Mouse (Mus musculus): ENCODE measurements around the gene Hopx. TPM values are rescaled to one million over a fixed set of nuclear protein-coding genes. Genes with fewer than 3 reads are reported as not detected.

Hopx gene
- polyA plus RNA-seq, 1 experiment from 2014 or later = 2.0 TPM

DNA sequence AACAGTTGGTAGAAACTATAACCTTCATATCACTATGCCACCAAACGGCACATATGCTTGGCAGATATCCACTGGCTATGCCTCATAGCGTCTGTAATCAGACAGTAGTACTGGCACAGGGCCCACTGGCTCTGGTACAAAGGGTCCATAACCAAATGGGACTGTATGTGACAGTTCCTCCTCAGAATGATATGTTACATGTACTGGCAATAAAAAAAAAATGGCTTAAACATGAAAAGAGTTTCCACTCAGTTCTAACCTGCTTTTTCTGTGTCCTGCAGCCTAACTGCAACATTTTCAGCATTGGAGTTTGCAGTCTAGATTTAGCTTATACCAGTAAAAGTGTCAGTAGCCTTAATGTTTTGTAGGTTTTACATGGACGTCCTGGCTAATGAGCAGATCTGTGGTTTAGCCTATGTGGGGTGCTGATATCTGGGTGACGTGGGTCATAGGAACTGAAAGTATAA lies 9.9 kb upstream of the Hopx start:
- no peak overlapping the region for H3K9ac ChIP-seq (ENCODE audit: low read depth, low read length)
- WGBS = 63% methylated on average over 4 of the region's 4 CpGs
- H3K27me3 ChIP-seq (ENCODE audit: control insufficient read depth, insufficient read depth, low read length) = no peaks in the 10 kb centered on the region
- H3K4me3 ChIP-seq (ENCODE audit: low read length) = no peak overlapping the region
- peaks cover 17% of the 10 kb centered on the region for H3K4me1 ChIP-seq (ENCODE audit: control insufficient read depth, insufficient read depth, low read length)
- H3K4me2 ChIP-seq (replicated peaks; ENCODE audit: low read depth, low read length) = no peak overlapping the region
- ATAC-seq (ENCODE audit: low FRiP score, low TSS enrichment) = no peak
- H3K36me3 ChIP-seq (ENCODE audit: control insufficient read depth, insufficient read depth, low read length) = no peaks in the 10 kb centered on the region
- no peak overlapping the region for H3K27ac ChIP-seq (ENCODE audit: low read depth, low read length)
- no peaks in the 10 kb centered on the region for H3K9me3 ChIP-seq (ENCODE audit: control insufficient read depth, low read length)

DNA sequence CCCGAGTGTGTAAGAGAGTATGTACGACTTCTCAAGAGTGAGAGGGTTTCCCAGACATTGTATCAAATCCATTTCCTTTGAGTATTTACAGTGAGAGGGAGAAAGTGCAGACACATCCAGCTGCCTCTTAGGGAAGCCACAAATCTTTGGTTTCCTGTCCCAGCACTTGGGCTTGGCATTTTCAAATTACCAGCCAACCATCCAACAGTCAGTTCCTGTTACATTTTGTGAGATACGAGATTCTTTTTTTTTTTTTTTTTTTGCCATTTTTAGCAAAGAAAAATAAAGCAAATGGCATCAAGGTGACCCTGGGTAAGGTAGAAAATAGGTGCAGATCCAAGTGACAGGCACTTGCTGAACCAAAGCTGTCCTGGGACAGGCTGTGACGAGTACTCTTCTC lies 9.2 kb upstream of the Hopx start:
- H3K4me3 ChIP-seq (ENCODE audit: low read length) = no peak overlapping the region
- H3K36me3 ChIP-seq (ENCODE audit: control insufficient read depth, insufficient read depth, low read length) = no peaks in the 10 kb centered on the region
- WGBS = 59% methylated on average over 4 of the region's 4 CpGs
- H3K9ac ChIP-seq (ENCODE audit: low read depth, low read length) = no peak overlapping the region
- no peak overlapping the region for H3K27ac ChIP-seq (ENCODE audit: low read depth, low read length)
- H3K4me1 ChIP-seq (ENCODE audit: control insufficient read depth, insufficient read depth, low read length) = peaks cover 17% of the 10 kb centered on the region
- no peaks in the 10 kb centered on the region for H3K27me3 ChIP-seq (ENCODE audit: control insufficient read depth, insufficient read depth, low read length)
- no peak overlapping the region for H3K4me2 ChIP-seq (replicated peaks; ENCODE audit: low read depth, low read length)
- ATAC-seq (ENCODE audit: low FRiP score, low TSS enrichment) = no peak
- H3K9me3 ChIP-seq (ENCODE audit: control insufficient read depth, low read length) = no peaks in the 10 kb centered on the region

DNA sequence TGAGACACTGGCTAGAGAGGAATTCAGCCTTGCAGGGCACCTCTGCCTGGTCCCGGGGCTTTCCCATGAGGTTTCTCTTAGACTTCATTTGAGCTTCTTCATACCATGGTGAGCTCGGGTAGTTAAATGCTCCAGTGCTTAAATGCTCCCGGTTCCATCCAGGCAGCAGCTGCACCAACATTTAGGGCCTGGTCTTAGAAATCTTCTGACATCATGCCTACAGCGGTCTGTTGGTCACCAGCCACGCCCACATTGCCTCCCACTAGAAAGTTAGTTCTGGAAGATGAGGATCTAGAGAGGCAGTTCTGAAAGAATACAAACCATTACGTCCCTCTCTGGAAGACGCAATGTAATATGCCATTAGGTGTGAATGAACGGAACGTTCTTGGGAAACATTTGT lies 8.7 kb upstream of the Hopx start:
- Histone ChIP-seq H3K9ac (ENCODE audit: low read depth, low read length) (no peak overlapping the region), H3K4me1 (ENCODE audit: control insufficient read depth, insufficient read depth, low read length) (peaks cover 17% of the 10 kb centered on the region), H3K27me3 (ENCODE audit: control insufficient read depth, insufficient read depth, low read length) (no peaks in the 10 kb centered on the region), H3K27ac (ENCODE audit: low read depth, low read length) (no peak overlapping the region), H3K4me2 (replicated peaks; ENCODE audit: low read depth, low read length) (no peak overlapping the region), H3K36me3 (ENCODE audit: control insufficient read depth, insufficient read depth, low read length) (no peaks in the 10 kb centered on the region), H3K9me3 (ENCODE audit: control insufficient read depth, low read length) (no peaks in the 10 kb centered on the region), H3K4me3 (ENCODE audit: low read length) (no peak overlapping the region)
- peak; percentile 53; the same call in 1 of the 2 replicates for ATAC-seq (ENCODE audit: low FRiP score, low TSS enrichment)
- 49% methylated on average over 9 of the region's 9 CpGs for WGBS

DNA sequence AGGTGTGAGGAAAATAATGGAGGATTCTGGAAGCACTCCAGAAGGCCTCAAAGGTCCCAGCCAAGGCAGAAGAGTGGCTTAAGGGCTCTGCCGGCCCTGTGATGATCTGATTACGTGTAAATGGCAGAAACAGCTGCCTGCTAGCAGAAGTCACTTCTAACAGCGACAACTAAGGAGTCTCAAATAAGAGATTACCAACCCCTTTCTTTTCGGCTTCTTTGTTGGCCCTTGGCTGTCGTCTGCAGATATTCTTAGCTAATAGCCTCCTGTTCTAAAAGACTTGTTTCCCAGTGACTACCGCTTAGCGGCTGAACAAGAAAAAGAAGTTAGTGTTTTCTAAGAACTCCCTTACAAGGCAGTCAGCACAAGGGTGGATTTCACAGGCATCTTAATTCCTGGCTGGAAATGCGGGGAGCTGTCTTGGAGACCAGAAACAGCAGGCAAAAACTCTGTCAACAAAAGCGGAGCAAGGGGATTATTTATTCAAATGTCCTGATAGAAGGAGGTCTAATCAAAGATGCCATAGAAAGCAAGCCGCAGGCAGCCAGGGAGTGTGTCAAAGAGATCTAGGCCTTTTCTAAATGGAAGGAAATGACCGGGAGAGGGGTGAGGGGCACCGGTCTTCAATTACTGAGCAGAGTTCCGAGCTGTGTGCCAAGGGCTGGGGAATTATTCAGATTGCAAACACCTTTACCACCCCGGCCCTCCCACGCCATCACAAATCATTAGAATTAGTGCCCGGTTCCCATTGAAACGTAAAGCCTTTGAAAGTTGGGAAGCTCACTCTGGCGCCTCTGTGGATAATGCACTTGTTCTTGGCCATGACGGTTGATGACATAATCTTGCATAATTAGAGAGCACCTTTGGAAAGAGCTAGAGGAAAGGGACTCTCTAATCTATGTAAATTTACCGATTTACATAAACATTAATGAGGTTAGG lies 7.6 kb upstream of the Hopx start:
- H3K4me3 ChIP-seq (ENCODE audit: low read length) = no peak overlapping the region
- H3K9me3 ChIP-seq (ENCODE audit: control insufficient read depth, low read length) = no peaks in the 10 kb centered on the region
- ATAC-seq (ENCODE audit: low FRiP score, low TSS enrichment) = no peak; the same call in 1 of the 2 replicates
- H3K27me3 ChIP-seq (ENCODE audit: control insufficient read depth, insufficient read depth, low read length) = no peaks in the 10 kb centered on the region
- no peak overlapping the region for H3K27ac ChIP-seq (ENCODE audit: low read depth, low read length)
- 14% methylated on average over 20 of the region's 20 CpGs for WGBS
- no peak overlapping the region; the same call in 1 of the 2 replicates for H3K9ac ChIP-seq (ENCODE audit: low read depth, low read length)
- H3K4me2 ChIP-seq (replicated peaks; ENCODE audit: low read depth, low read length) = no peak overlapping the region; the same call in 1 of the 2 replicates
- peaks cover 17% of the 10 kb centered on the region for H3K4me1 ChIP-seq (ENCODE audit: control insufficient read depth, insufficient read depth, low read length)
- no peaks in the 10 kb centered on the region for H3K36me3 ChIP-seq (ENCODE audit: control insufficient read depth, insufficient read depth, low read length)

DNA sequence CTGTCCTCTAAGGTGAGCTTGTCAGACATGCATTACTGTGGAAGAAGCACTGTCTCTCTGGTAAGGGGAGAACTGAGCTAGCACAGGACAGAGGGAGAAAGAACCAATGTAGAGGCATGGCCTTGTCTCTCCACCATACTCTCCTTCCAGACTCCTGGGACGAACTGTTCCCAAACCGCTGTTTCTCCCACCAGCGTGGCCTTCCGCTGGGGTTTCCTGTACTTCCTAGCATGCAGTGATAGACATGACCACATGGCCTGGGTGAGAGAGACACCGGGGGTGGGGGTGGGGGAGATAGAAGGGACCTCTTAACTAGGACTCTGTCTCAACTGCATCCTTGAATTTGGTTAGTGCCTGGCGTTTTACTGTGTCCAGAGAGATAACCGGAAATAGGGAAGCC lies 5.8 kb upstream of the Hopx start:
- H3K27me3 ChIP-seq (ENCODE audit: control insufficient read depth, insufficient read depth, low read length) = no peaks in the 10 kb centered on the region
- 92% methylated on average over 7 of the region's 7 CpGs for WGBS
- no peak overlapping the region for H3K4me2 ChIP-seq (replicated peaks; ENCODE audit: low read depth, low read length)
- no peak overlapping the region for H3K27ac ChIP-seq (ENCODE audit: low read depth, low read length)
- H3K9me3 ChIP-seq (ENCODE audit: control insufficient read depth, low read length) = no peaks in the 10 kb centered on the region
- ATAC-seq (ENCODE audit: low FRiP score, low TSS enrichment) = no peak
- no peak overlapping the region for H3K9ac ChIP-seq (ENCODE audit: low read depth, low read length)
- H3K4me1 ChIP-seq (ENCODE audit: control insufficient read depth, insufficient read depth, low read length) = peaks cover 17% of the 10 kb centered on the region
- H3K36me3 ChIP-seq (ENCODE audit: control insufficient read depth, insufficient read depth, low read length) = no peaks in the 10 kb centered on the region
- no peak overlapping the region for H3K4me3 ChIP-seq (ENCODE audit: low read length)

DNA sequence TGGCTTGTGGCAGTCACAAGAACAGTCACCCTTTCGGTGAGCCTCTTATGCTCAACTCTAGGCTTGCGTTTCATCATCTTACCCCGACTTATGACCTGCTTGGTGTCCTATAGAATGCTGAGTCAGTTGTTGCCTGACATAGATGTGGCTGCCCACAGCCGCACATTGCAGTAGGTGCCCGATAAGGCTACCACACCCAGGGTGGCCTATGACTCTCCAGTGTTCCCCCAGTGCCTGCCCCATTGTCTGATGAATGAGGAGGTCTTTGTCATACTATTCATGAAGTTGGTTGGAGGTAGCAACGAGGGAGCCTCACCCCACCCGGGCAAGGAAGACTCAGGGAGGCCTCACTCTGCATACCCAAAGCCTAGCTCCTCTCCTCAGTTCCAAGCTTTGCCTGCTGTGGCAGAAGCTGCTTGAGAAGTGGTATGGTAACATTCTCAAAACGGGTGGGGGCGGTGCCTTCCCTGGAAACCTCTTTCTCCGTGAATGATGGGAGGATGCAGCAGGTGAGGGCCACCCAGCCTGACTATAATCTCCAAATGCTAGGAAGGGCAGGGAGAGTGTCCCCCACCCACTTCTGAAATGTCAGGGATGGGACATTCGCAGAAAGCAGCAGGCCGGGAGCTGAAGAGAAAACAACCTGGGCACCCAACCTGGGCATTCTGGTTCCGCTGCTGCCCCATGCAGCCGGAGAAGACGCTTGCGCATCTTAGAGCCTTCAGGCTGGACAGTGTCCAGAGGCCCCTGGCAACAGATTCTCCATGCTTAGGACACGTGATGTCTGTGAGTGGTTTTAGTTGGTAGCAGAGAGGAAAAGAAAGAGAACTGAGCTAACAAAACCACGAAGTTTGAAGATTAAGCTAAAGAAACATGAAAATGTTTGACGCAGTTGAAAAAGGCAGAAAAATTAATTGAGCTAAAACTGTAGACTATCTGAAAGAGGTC lies 4.8 kb upstream of the Hopx start:
- H3K4me1 ChIP-seq (ENCODE audit: control insufficient read depth, insufficient read depth, low read length) = peaks cover 25% of the 10 kb centered on the region
- H3K4me2 ChIP-seq (replicated peaks; ENCODE audit: low read depth, low read length) = no peak overlapping the region
- no peaks in the 10 kb centered on the region for H3K9me3 ChIP-seq (ENCODE audit: control insufficient read depth, low read length)
- 85% methylated on average over 19 of the region's 19 CpGs for WGBS
- no peak overlapping the region for H3K4me3 ChIP-seq (ENCODE audit: low read length)
- no peaks in the 10 kb centered on the region for H3K27me3 ChIP-seq (ENCODE audit: control insufficient read depth, insufficient read depth, low read length)
- no peaks in the 10 kb centered on the region for H3K36me3 ChIP-seq (ENCODE audit: control insufficient read depth, insufficient read depth, low read length)
- no peak overlapping the region for H3K27ac ChIP-seq (ENCODE audit: low read depth, low read length)
- H3K9ac ChIP-seq (ENCODE audit: low read depth, low read length) = no peak overlapping the region
- no peak for ATAC-seq (ENCODE audit: low FRiP score, low TSS enrichment)

DNA sequence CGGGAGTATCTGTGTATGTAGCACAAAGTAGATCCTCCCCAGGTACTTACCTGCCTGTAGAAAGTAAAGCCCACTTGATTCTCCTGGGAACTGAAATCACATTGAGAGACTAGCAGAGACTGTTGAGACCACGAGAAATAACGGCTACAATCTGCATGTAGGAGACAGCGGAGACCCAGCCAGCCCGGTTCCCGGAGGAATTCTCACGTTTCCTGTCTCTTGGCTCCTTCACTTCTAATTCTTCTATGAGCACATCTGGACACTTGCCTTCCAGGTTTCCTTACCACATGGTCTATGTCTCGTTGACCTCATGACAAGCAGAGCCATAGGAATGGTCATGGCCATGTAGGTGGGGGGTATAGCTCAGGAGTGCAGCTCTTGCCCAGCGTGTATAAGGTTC lies 811 bp upstream of the Hopx start:
- Histone ChIP-seq H3K27ac (ENCODE audit: low read depth, low read length) (no peak overlapping the region), H3K9ac (ENCODE audit: low read depth, low read length) (no peak overlapping the region), H3K4me2 (replicated peaks; ENCODE audit: low read depth, low read length) (no peak overlapping the region), H3K4me3 (ENCODE audit: low read length) (no peak overlapping the region), H3K4me1 (ENCODE audit: control insufficient read depth, insufficient read depth, low read length) (peaks cover 9% of the 10 kb centered on the region; the same call in 1 of the 2 replicates), H3K9me3 (ENCODE audit: control insufficient read depth, low read length) (no peaks in the 10 kb centered on the region), H3K36me3 (ENCODE audit: control insufficient read depth, insufficient read depth, low read length) (no peaks in the 10 kb centered on the region), H3K27me3 (ENCODE audit: control insufficient read depth, insufficient read depth, low read length) (no peaks in the 10 kb centered on the region)
- ATAC-seq (ENCODE audit: low FRiP score, low TSS enrichment) = 0 out of 2 replicates have a peak, but pooled peaks have one; percentile 4
- 81% methylated on average over 9 of the region's 9 CpGs for WGBS

DNA sequence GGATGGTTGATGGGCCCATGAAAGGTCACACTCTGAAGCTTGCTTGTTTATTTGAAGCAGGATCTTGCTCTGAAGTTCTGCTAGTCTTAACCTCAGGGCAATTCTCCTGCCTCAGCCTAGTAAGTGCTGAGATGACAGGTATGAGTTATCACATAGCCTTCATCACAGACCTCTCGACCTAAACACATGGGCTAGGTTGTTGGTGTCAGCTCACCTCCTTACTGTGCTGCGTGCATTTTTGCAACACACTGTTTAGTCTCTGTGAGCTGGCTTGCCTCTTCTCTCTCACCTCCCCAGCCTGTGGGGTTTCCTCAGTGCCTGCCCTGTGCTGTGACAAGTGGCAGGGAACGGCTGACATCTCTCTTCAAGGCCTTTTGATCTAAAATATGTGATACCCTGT lies 1.1 kb downstream of the Hopx start:
- WGBS = 81% methylated on average over 3 of the region's 3 CpGs
- ATAC-seq (ENCODE audit: low FRiP score, low TSS enrichment) = no peak
- no peaks in the 10 kb centered on the region for H3K27me3 ChIP-seq (ENCODE audit: control insufficient read depth, insufficient read depth, low read length)
- no peak overlapping the region for H3K4me3 ChIP-seq (ENCODE audit: low read length)
- H3K4me2 ChIP-seq (replicated peaks; ENCODE audit: low read depth, low read length) = no peak overlapping the region
- peaks cover 9% of the 10 kb centered on the region; the same call in 1 of the 2 replicates for H3K4me1 ChIP-seq (ENCODE audit: control insufficient read depth, insufficient read depth, low read length)
- no peaks in the 10 kb centered on the region for H3K9me3 ChIP-seq (ENCODE audit: control insufficient read depth, low read length)
- H3K27ac ChIP-seq (ENCODE audit: low read depth, low read length) = no peak overlapping the region
- H3K36me3 ChIP-seq (ENCODE audit: control insufficient read depth, insufficient read depth, low read length) = no peaks in the 10 kb centered on the region
- no peak overlapping the region for H3K9ac ChIP-seq (ENCODE audit: low read depth, low read length)
